Mouse (Mus musculus) intestine, embryonic 15.5 days (tissue): ENCODE measurements around the gene Nav3. TPM values are rescaled to one million over a fixed set of nuclear protein-coding genes. Genes with fewer than 3 reads are reported as not detected.
A peak's percentile ranks its signal among the peaks of the same experiment; 100 is the strongest.

Source experiments
- ATAC-seq: fragments of 200-750 bp; cut with Nextera tagmentation; 2 replicates; pipeline ENCODE4 v1.8.0; 2017; ENCODE audit warnings: moderate TSS enrichment, moderate library complexity
- H3K27ac ChIP-seq: fragments of 300-500 bp; sonication (generic); 2 replicates; pipeline ENCODE4 v1.5.1; 2015; ENCODE audit warnings: mild to moderate bottlenecking, inconsistent platforms
- H3K27me3 ChIP-seq: fragments of 300-500 bp; sonication (generic); replicated peaks from 2 replicates; pipeline ENCODE4 v1.6.1; 2015; ENCODE audit warnings: inconsistent platforms
- H3K36me3 ChIP-seq: fragments of 300-500 bp; sonication (generic); 2 replicates; pipeline ENCODE4 v1.6.1; 2015; ENCODE audit warnings: inconsistent platforms
- H3K4me1 ChIP-seq: fragments of 300-500 bp; sonication (generic); replicated peaks from 2 replicates; pipeline ENCODE4 v1.6.1; 2015; ENCODE audit warnings: inconsistent platforms
- H3K4me2 ChIP-seq: fragments of 300-500 bp; sonication (generic); replicated peaks from 2 replicates; pipeline ENCODE4 v1.6.1; 2015; ENCODE audit warnings: mild to moderate bottlenecking, inconsistent platforms
- H3K4me3 ChIP-seq: fragments of 300-500 bp; sonication (generic); replicated peaks from 2 replicates; pipeline ENCODE4 v1.5.1; 2015; ENCODE audit warnings: inconsistent platforms
- H3K9ac ChIP-seq: fragments of 300-500 bp; sonication (generic); 2 replicates; pipeline ENCODE4 v1.6.1; 2015; ENCODE audit warnings: inconsistent platforms
- H3K9me3 ChIP-seq: fragments of 300-500 bp; sonication (generic); 2 replicates; pipeline ENCODE4 v1.6.1; 2016; ENCODE audit warnings: inconsistent platforms
- WGBS: fragments of 180-500 bp; shearing (Covaris S2); methylation state at CpG from one replicate; pipeline ENCODE4 v1.1.7; 2015; 5-methylcytosine and 5-hydroxymethylcytosine counted together
- polyA plus RNA-seq: library from polyadenylated mRNA; unstranded; fragments of >200 nt; fragmentation: Nextera tagmentation; extraction: Ambion mirVana; gene quantifications from 2 replicates; pipeline ENCODE4 v1.2.1, GENCODE M21; 2015

The Nav3 gene
- polyA plus RNA-seq, 1 experiment from 2014 or later, result 0.93 TPM

DNA sequence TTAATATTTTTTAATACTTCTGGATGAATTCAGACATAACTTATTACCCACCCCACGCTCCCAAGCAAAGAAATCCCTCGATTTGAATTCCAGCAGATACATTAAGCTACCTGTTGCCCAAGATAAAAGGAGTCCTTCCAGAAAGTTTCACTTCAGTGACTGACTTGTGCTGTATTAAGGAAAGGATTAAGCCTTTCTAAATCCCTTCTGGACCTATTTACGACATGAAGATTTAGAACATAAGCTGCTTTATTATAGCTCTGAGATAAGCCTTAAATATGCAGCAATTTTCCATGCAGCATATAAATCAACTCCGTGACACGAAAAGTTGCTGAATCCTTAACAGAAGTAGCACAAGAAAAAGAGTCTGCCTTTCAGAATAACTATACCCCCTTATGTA, 732.4 kb downstream of the Nav3 start:
- H3K27ac ChIP-seq, result no peak overlapping the region
- no peak overlapping the region for H3K9ac ChIP-seq
- no peaks in the 10 kb centered on the region for H3K36me3 ChIP-seq
- H3K27me3 ChIP-seq, result no peaks in the 10 kb centered on the region
- 64% methylated on average over 5 of the region's 5 CpGs for WGBS
- no peak for ATAC-seq
- H3K9me3 ChIP-seq, result no peaks in the 10 kb centered on the region
- H3K4me3 ChIP-seq, result no peak overlapping the region
- no peaks in the 10 kb centered on the region for H3K4me1 ChIP-seq
- no peak overlapping the region for H3K4me2 ChIP-seq

DNA sequence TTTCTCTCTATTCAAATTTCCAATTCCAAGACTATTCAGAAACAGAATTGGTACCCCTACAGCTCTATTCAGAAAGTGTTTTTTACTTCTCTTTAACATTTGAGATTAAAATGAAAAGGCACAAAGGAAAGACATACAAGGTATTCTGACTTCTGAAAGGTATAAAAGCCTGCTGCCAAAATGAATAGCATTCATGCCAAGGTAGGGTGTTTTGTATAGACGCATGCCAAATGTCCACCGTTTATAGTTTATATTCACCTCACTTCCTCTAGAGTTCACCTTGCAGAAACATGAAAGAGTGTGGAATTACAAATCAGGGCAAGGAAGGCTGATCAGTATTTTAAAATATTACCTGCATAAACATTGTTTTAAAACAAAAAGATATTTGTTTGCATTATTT, 737.2 kb downstream of the Nav3 start:
- Histone ChIP-seq H3K4me1 (no peaks in the 10 kb centered on the region), H3K4me2 (no peak overlapping the region), H3K27me3 (no peaks in the 10 kb centered on the region), H3K36me3 (no peaks in the 10 kb centered on the region), H3K9me3 (no peaks in the 10 kb centered on the region), H3K4me3 (no peak overlapping the region), H3K27ac (no peak overlapping the region), H3K9ac (no peak overlapping the region)
- ATAC-seq, result no peak
- 77% methylated on average over 2 of the region's 2 CpGs for WGBS

DNA sequence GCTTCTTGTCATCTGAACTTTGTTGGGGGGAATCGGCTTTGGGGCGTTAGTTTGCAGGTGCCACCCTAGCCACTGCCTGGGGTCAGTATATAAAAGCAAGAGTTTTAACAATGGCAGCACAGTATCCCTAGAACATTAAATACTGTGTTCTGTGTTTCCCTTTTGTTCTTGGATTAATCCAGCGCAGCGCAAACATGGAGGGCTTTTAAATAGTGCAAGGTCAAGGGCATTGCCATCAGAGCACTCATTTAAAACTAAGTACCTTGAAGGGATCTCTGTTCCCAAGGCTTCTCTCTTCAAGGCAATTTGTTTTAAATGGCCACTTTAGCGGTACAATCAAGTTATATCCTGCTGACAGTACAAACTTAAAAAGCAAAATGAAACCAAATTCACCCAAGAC, 737.6 kb downstream of the Nav3 start:
- H3K27ac ChIP-seq, result no peak overlapping the region
- H3K4me2 ChIP-seq, result no peak overlapping the region
- ATAC-seq, result no peak
- H3K4me3 ChIP-seq, result no peak overlapping the region
- WGBS, result 83% methylated on average over 5 of the region's 5 CpGs
- no peaks in the 10 kb centered on the region for H3K27me3 ChIP-seq
- H3K4me1 ChIP-seq, result no peaks in the 10 kb centered on the region
- no peaks in the 10 kb centered on the region for H3K9me3 ChIP-seq
- H3K9ac ChIP-seq, result no peak overlapping the region
- no peaks in the 10 kb centered on the region for H3K36me3 ChIP-seq

DNA sequence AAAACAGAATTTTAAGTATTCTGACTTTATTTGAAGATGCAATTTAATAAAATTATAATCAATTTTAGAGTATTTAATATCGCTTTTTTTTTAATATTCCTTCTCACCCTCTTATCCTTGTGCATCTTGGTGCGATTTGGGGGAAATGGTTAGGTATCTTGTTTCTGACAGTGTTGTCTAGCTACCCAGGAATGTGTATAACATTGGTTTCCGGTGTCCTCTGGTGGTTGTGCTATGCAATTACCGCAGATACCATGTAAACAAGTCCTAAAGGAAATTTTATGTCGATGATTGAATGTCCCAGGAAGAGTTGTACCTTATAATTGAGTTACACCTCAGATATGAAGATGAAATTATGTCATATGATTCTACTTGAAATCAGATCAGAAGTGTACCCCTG, 743.0 kb downstream of the Nav3 start:
- no peaks in the 10 kb centered on the region for H3K36me3 ChIP-seq
- WGBS, result 35% methylated on average over 5 of the region's 5 CpGs
- ATAC-seq, result no peak
- H3K4me2 ChIP-seq, result no peak overlapping the region
- H3K4me1 ChIP-seq, result no peaks in the 10 kb centered on the region
- H3K9ac ChIP-seq, result no peak overlapping the region
- no peak overlapping the region for H3K4me3 ChIP-seq
- no peaks in the 10 kb centered on the region for H3K27me3 ChIP-seq
- H3K27ac ChIP-seq, result no peak overlapping the region
- H3K9me3 ChIP-seq, result no peaks in the 10 kb centered on the region

DNA sequence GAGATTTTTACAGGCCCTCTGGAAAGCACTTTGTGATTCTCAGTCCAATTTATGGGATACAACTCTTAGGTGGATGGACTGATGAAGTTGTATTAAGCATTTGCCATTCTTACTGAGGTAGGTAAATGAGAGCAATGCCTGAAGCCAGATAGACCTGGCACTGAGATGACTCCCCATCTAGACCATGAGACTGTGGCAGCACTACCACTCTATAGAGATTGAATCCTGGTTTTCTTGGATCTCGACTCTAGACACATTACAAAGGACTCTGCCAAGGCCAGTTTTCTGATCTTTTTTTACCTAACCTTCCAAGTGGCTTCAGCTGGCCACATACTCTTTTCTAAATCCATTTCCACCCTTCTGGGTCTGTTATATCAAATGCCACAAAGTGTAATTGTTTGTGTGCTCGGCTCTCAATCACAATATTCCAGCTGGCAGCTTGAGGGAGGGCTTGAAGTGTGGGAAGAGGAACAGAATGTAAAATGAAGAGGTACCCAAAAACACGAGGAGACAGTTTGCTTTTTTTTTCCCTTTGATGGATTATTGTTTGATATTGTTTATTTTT, 756.2 kb downstream of the Nav3 start:
- WGBS, result 64% methylated on average over 3 of the region's 3 CpGs
- Histone ChIP-seq H3K9me3 (no peaks in the 10 kb centered on the region), H3K36me3 (no peaks in the 10 kb centered on the region), H3K4me2 (no peak overlapping the region), H3K4me1 (no peaks in the 10 kb centered on the region), H3K4me3 (no peak overlapping the region), H3K27me3 (no peaks in the 10 kb centered on the region), H3K9ac (no peak overlapping the region), H3K27ac (no peak overlapping the region)
- ATAC-seq, result no peak

DNA sequence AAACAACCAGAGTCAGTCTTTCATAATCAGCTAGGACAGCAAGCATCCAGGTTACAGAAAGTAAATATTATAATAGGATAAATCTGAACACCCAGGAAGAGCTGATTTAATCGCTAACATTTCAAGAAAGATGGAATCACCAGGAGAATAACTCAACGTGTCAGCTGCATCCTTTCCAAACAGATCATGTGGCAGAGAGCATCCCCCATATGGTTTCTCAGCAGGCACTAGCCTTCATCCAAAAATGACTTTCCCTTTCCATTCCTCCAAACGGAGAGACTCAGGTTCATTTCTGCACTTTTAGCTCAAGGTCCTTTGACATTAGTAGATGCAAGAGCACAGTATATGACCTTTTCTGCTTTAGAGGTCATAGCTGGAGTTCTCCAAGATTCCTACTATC, 765.4 kb downstream of the Nav3 start:
- no peak overlapping the region for H3K4me2 ChIP-seq
- no peaks in the 10 kb centered on the region for H3K4me1 ChIP-seq
- WGBS, result 58% methylated on average over 3 of the region's 3 CpGs
- no peak overlapping the region for H3K27ac ChIP-seq
- no peaks in the 10 kb centered on the region for H3K9me3 ChIP-seq
- no peak overlapping the region for H3K4me3 ChIP-seq
- no peak overlapping the region for H3K9ac ChIP-seq
- H3K27me3 ChIP-seq, result no peaks in the 10 kb centered on the region
- no peaks in the 10 kb centered on the region for H3K36me3 ChIP-seq
- ATAC-seq, result no peak

DNA sequence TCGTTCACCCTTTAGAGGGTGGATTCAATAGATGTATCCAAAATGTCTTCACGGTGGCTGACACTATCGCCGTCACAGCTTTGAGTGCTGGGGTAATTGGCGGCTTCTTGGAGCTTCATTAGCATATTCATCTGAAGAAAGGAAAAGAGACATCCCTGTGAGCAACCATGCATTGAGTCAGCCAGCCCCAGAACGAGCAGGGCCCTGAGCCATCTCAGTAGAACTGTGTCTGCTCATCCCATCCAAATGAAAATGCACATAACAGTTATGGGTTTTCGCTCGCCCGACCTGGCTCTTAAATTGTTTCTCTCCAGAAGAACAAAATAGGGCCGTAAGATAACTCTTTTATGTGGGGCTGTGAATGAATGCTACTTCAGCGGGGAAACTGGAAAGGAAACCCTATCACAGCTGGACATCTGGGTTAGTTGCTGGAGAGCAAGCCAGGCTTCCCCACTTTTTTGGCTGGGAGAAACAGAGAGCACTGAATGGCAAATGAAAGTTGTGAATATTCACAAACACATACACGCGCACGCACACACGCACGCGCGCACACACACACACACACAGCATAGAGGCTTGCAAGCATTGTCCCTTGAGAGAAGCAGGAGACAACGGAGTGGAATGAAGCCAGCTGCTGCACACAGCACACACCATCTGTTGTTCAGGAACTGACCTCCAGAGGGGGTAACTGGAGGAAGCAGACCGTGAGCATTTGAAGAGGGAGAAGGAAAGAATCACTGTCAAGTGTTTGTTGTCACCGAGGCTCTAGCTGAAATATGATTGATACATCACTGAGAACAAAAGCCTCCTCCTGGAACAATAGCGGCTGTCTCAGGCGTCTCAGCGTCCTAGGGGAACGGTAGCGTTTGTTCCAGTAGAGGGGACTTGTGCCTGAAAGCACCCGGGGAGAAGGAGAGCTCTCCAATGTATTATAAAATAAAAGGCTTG, 771.6 kb downstream of the Nav3 start:
- Histone ChIP-seq H3K9ac (no peak overlapping the region), H3K36me3 (no peaks in the 10 kb centered on the region), H3K27ac (no peak overlapping the region), H3K4me1 (no peaks in the 10 kb centered on the region), H3K27me3 (no peaks in the 10 kb centered on the region), H3K9me3 (no peaks in the 10 kb centered on the region), H3K4me2 (peak overlapping the region; percentile 36), H3K4me3 (no peak overlapping the region)
- peak; percentile 62; the same call in 1 of the 2 replicates for ATAC-seq
- 52% methylated on average over 27 of the region's 27 CpGs for WGBS

DNA sequence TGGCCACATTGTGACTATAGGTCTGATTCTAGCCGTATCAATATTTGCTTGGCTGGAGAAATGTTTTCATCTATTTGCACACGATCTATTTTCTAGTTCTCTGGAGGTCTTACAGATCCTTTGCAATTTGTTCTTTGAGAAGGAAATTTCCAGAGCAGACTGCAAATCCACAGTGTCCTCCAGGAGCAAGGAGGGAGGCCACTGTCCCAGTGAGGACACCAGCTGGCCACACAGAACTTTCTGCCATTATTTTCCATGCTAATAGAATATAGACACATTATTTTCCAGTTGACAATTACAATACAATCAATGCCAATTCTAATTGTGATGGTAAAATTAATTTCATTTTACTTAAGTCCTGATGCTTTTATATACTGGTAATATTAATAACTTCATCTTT, 783.1 kb downstream of the Nav3 start:
- WGBS, result 73% methylated on average over 2 of the region's 2 CpGs
- ATAC-seq, result no peak
- Histone ChIP-seq H3K27me3 (no peaks in the 10 kb centered on the region), H3K27ac (no peak overlapping the region), H3K4me3 (no peak overlapping the region), H3K9ac (no peak overlapping the region), H3K4me2 (no peak overlapping the region), H3K9me3 (no peaks in the 10 kb centered on the region), H3K36me3 (no peaks in the 10 kb centered on the region), H3K4me1 (no peaks in the 10 kb centered on the region)

DNA sequence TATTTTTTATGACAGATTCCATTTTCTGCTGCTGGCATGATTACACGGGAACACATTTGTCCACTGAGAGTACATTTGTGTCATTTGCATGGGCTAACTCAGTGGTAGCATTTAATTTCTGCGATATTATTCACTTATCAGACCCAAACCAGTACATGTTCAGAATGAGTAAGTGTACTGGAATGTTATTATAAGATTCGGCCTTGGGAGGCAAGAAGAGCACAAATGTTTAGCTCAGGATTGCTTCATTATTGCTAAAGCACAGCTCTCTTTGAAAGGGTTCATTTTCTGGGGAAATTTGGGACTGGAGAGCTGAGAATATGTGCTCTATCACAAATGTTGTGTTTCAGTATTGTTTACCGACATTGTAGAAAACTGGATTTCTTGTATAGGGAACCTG, 788.6 kb downstream of the Nav3 start:
- no peak overlapping the region for H3K4me2 ChIP-seq
- no peaks in the 10 kb centered on the region for H3K36me3 ChIP-seq
- no peak overlapping the region for H3K9ac ChIP-seq
- H3K27ac ChIP-seq, result no peak overlapping the region
- ATAC-seq, result no peak
- WGBS, result 75% methylated on average over 4 of the region's 4 CpGs
- H3K27me3 ChIP-seq, result no peaks in the 10 kb centered on the region
- H3K9me3 ChIP-seq, result no peaks in the 10 kb centered on the region
- H3K4me1 ChIP-seq, result no peaks in the 10 kb centered on the region
- H3K4me3 ChIP-seq, result no peak overlapping the region

DNA sequence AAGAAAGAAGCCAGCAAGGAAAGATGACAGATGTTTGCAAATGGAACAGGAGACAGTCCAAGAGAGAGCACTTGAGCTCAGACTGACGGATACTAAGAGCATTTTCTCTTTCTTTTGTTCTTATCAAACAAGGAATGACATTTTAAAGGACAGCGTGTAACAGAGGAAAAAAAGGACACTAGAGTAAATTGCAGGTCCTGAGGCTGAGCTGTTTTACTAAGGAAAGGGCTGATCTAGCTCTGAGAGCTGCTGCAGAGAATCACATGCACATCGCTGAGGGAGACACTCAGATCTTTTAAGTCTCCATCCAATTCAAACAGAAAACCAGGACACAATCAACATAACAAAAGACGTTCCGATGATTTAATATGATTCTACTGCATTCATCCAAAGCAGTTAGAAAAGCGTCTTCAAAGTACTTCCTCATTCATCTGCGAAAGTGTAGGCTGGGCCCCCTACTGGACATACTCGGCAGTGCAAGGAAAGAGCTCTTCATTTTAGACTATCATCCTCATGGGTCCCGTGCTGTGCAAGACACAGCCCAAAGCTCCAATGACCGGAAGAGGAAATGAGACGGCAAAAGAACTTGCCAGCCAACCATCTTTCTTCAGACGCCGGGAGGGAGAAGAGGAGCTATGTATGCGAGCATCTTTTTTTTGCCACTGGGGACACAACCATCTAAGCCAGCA, 791.2 kb downstream of the Nav3 start:
- H3K9me3 ChIP-seq, result no peaks in the 10 kb centered on the region
- no peak for ATAC-seq
- no peaks in the 10 kb centered on the region for H3K27me3 ChIP-seq
- H3K27ac ChIP-seq, result no peak overlapping the region
- no peaks in the 10 kb centered on the region for H3K4me1 ChIP-seq
- WGBS, result 35% methylated on average over 14 of the region's 14 CpGs
- no peak overlapping the region for H3K9ac ChIP-seq
- 0 out of 2 replicates have a peak overlapping the region, but pooled peaks have one; percentile 14 for H3K4me2 ChIP-seq
- no peaks in the 10 kb centered on the region for H3K36me3 ChIP-seq
- H3K4me3 ChIP-seq, result no peak overlapping the region

DNA sequence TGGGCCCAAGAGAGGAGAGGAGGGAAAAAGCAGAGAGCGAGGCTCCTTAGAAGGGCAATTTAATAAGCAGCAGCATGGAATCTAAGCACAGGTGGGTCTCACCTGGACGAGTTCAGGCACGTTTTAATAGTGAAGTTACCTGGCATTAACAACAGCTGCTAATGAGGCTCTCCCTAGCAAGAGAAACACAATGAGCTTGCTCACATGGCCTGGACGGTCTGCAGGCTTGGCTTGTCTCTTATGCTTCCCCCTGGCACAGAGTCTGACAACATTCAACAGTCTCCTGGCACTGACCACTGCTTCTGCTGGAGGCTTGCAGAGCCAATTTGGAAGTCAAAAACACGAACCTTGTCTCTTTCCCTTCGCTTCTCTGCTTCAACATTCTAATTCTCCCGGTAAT, 804.5 kb downstream of the Nav3 start:
- Histone ChIP-seq H3K4me3 (no peak overlapping the region), H3K27me3 (no peaks in the 10 kb centered on the region), H3K27ac (no peak overlapping the region), H3K9me3 (no peaks in the 10 kb centered on the region), H3K4me2 (no peak overlapping the region), H3K4me1 (no peaks in the 10 kb centered on the region), H3K9ac (no peak overlapping the region), H3K36me3 (no peaks in the 10 kb centered on the region)
- no peak for ATAC-seq
- WGBS, result 62% methylated on average over 7 of the region's 7 CpGs

DNA sequence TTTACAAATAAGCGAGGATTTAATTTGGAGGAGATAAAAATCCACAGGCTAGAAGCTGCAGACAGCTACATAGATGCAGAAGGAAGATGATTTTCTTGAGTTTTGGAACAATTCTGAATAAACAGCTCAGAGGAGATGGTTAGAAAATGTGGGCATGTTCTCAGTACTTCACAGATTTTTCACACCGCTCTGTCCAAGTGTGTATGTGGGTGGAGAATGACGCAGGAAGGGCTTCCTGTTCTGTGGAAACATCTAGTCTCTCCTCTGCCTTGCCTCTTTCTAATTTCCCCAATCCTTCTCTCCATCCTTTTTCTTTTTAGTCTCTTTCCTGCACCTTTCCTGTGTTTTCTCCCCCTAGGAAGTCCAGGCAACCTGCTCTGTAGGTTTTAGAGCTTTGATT, 812.4 kb downstream of the Nav3 start:
- no peaks in the 10 kb centered on the region for H3K9me3 ChIP-seq
- no peaks in the 10 kb centered on the region for H3K27me3 ChIP-seq
- H3K27ac ChIP-seq, result no peak overlapping the region
- 88% methylated on average over 3 of the region's 3 CpGs for WGBS
- ATAC-seq, result no peak
- no peaks in the 10 kb centered on the region for H3K4me1 ChIP-seq
- H3K9ac ChIP-seq, result no peak overlapping the region
- no peak overlapping the region for H3K4me3 ChIP-seq
- H3K36me3 ChIP-seq, result no peaks in the 10 kb centered on the region
- H3K4me2 ChIP-seq, result no peak overlapping the region
